Mouse (Mus musculus) myocyte (in vitro differentiated cells): ENCODE data around the gene Rsph3b. TPM values are rescaled to one million over a fixed set of nuclear protein-coding genes. Genes with fewer than 3 reads are reported as not detected.
A peak's percentile ranks its signal among the peaks of the same experiment; 100 is the strongest.

ENCODE experiments used
- H3K27me3 ChIP-seq: one replicate; pipeline ENCODE4 v1.6.1; 2011; ENCODE audit not compliant: control insufficient read depth, insufficient read depth, insufficient read length
- H3K36me3 ChIP-seq: one replicate; pipeline ENCODE4 v1.6.1; 2011; ENCODE audit not compliant: control insufficient read depth, insufficient read depth
- H3K4me2 ChIP-seq: one replicate; pipeline ENCODE4 v1.6.1; 2011; ENCODE audit warnings: low read depth, control low read depth
- H3K4me3 ChIP-seq: one replicate; pipeline ENCODE4 v1.5.1; 2011; ENCODE audit warnings: mild to moderate bottlenecking, control low read depth, moderate library complexity
- H3K79me2 ChIP-seq: one replicate; pipeline ENCODE4 v1.6.1; 2011; ENCODE audit not compliant: control insufficient read depth, insufficient read depth
- H3ac ChIP-seq: one replicate; pipeline ENCODE4 v1.6.1; 2011; ENCODE audit not compliant: control insufficient read depth, insufficient read length
- CEBPB ChIP-seq: IDR thresholded peaks from 2 replicates; pipeline ENCODE4 v1.6.1; 2011; ENCODE audit warnings: mild to moderate bottlenecking, moderate library complexity; ENCODE audit not compliant: poor library complexity, insufficient read depth, severe bottlenecking
- E2F4 ChIP-seq: IDR thresholded peaks from one replicate; pipeline ENCODE4 v1.6.1; 2011; ENCODE audit warnings: mild to moderate bottlenecking, control low read depth, moderate library complexity; ENCODE audit not compliant: insufficient read depth
- MAX ChIP-seq: IDR thresholded peaks from one replicate; pipeline ENCODE4 v1.6.1; 2011; ENCODE audit warnings: low read depth, mild to moderate bottlenecking, control low read depth
- MYOD1 ChIP-seq, 3 experiments: IDR thresholded peaks; one replicate each; pipeline ENCODE4 v1.6.1; 2011; ENCODE audit warnings: control low read depth in 2 of 3, low read depth in 2 of 3, mild to moderate bottlenecking in 2 of 3, moderate library complexity in 1 of 3; ENCODE audit not compliant: insufficient read length in 2 of 3, control insufficient read depth in 1 of 3
- MYOG ChIP-seq, 3 experiments: IDR thresholded peaks; one replicate each; pipeline ENCODE4 v1.6.1; 2011; ENCODE audit warnings: control low read depth in 2 of 3, low read depth in 2 of 3, mild to moderate bottlenecking in 2 of 3; ENCODE audit not compliant: insufficient read length in 2 of 3, control insufficient read depth in 1 of 3, insufficient read depth in 1 of 3
- POLR2A ChIP-seq: IDR thresholded peaks from one replicate; pipeline ENCODE4 v1.6.1; 2011; ENCODE audit warnings: low read depth, mild to moderate bottlenecking, control low read depth, moderate library complexity; ENCODE audit not compliant: insufficient read length
- POLR2AphosphoS2 ChIP-seq: IDR thresholded peaks from one replicate; pipeline ENCODE4 v1.6.1; 2011; ENCODE audit warnings: low read depth, control low read depth; ENCODE audit not compliant: insufficient read length
- REST ChIP-seq: IDR thresholded peaks from one replicate; pipeline ENCODE4 v1.6.1; 2011; ENCODE audit warnings: mild to moderate bottlenecking, control low read depth, moderate library complexity; ENCODE audit not compliant: insufficient read depth, insufficient read length
- SRF ChIP-seq: IDR thresholded peaks from one replicate; pipeline ENCODE4 v1.6.1; 2011; ENCODE audit warnings: low read depth; ENCODE audit not compliant: control insufficient read depth, insufficient read length
- TCF12 ChIP-seq: IDR thresholded peaks from one replicate; pipeline ENCODE4 v1.6.1; 2011; ENCODE audit warnings: mild to moderate bottlenecking, control low read depth; ENCODE audit not compliant: poor library complexity, insufficient read depth, severe bottlenecking
- TCF3 ChIP-seq: IDR thresholded peaks from one replicate; pipeline ENCODE4 v1.6.1; 2011; ENCODE audit warnings: low read depth, control low read depth; ENCODE audit not compliant: insufficient read length
- USF1 ChIP-seq: IDR thresholded peaks from one replicate; pipeline ENCODE4 v1.6.1; 2011; ENCODE audit warnings: low read depth, mild to moderate bottlenecking, control low read depth, moderate library complexity
- polyA plus RNA-seq: library from polyadenylated mRNA; unstranded; fragments of >200 nt; fragmentation: generic; extraction: Trizol; gene quantifications from one replicate; pipeline ENCODE4 v1.2.1, GENCODE M21; 2012; ENCODE audit warnings: missing spikeins

The Rsph3b gene
- polyA plus RNA-seq, 1 experiment = 19.8 TPM

DNA sequence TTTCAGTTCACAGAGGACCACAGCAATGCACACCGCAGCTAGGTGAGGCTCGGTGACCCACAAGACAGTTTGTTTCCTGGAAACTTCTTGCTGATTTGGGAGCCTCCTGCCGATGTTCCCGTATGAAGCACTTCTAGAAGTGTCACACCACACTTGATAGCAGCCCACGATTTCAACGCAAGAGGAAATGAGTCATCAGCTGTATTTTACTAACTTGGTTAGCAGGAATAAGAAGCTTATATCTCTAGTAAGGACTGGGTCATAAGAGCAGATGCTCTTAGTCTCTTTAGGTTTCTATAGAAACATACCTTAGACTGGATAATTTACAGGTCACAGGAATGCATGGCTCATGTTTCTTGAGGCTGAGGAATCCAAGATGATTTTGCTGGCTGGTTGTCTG is 67.2 kb downstream of the Rsph3b start:
- Histone ChIP-seq H3K79me2 (no peaks in the 10 kb centered on the region), H3K4me2 (peak overlapping the region; percentile 36), H3K4me3 (no peak overlapping the region), H3ac (no peak overlapping the region), H3K36me3 (no peaks in the 10 kb centered on the region), H3K27me3 (no peaks in the 10 kb centered on the region)
- no peak for TF ChIP-seq E2F4
- no peak for TF ChIP-seq MYOG (IDR thresholded peaks at IDR 0.05; ENCODE audit: control insufficient read depth in 1 of 3, insufficient read depth in 1 of 3, insufficient read length in 2 of 3, low read depth in 2 of 3)
- no peak for TF ChIP-seq REST
- no peak for TF ChIP-seq TCF3
- TF ChIP-seq MYOD1 (IDR thresholded peaks at IDR 0.05; ENCODE audit: control insufficient read depth in 1 of 3, insufficient read length in 2 of 3, low read depth in 2 of 3) = no peak
- TF ChIP-seq MAX = no peak
- no peak for TF ChIP-seq USF1
- TF ChIP-seq TCF12 = no peak
- no peak for TF ChIP-seq CEBPB
- TF ChIP-seq POLR2AphosphoS2 = no peak
- TF ChIP-seq SRF = no peak
- TF ChIP-seq POLR2A = no peak

DNA sequence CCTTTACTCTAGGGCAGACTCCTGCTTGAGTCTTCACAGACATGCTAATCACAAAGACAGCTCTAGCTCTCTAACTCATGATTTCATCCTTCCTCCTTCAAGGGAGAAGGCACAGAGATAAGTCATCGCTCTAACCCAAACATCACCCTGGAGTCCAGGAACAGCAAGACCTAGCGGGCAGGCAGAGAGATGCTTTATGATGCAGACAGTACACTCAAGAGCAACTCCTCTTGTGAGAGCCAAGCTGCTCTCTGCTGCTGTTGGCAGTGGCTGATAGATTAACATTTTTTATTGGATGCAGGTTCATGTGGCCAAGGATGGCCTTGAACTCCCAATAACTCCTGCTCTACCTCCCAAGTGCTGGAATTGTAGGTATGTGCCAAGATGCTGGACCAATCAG is 77.1 kb downstream of the Rsph3b start:
- Histone ChIP-seq H3K27me3 (no peaks in the 10 kb centered on the region), H3K36me3 (no peaks in the 10 kb centered on the region), H3ac (no peak overlapping the region), H3K79me2 (no peaks in the 10 kb centered on the region), H3K4me2 (no peak overlapping the region), H3K4me3 (no peak overlapping the region)
- TF ChIP-seq CEBPB (no peak), USF1 (no peak), TCF12 (no peak), MYOG (IDR thresholded peaks at IDR 0.05; ENCODE audit: control insufficient read depth in 1 of 3, insufficient read depth in 1 of 3, insufficient read length in 2 of 3, low read depth in 2 of 3) (no peak), SRF (no peak), POLR2A (no peak), E2F4 (no peak), MAX (no peak), REST (no peak), MYOD1 (IDR thresholded peaks at IDR 0.05; ENCODE audit: control insufficient read depth in 1 of 3, insufficient read length in 2 of 3, low read depth in 2 of 3) (no peak), TCF3 (no peak), POLR2AphosphoS2 (no peak)

DNA sequence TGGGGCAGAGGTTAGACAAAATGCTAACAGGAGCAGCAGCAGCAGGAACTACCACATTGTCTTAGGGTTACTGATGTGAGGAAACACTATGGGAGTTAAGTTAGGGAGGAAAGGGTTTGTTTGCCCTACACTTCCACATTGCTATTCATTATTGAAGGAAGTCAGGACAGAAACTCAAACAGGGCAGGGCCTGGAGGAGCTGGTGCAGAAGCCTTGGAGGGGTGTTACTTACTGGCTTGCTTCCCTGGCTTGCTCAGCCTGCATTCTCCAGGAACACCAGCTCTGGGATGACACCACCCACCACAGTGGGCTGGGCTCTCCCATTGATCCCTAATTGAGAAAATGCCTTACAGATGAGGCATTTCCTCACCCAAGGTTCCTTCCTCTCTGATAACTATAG is 79.7 kb downstream of the Rsph3b start:
- TF ChIP-seq USF1 = no peak
- TF ChIP-seq MYOG (IDR thresholded peaks at IDR 0.05; ENCODE audit: control insufficient read depth in 1 of 3, insufficient read depth in 1 of 3, insufficient read length in 2 of 3, low read depth in 2 of 3) = no peak
- no peak for TF ChIP-seq TCF12
- no peak for TF ChIP-seq REST
- no peak for TF ChIP-seq MAX
- no peak for TF ChIP-seq SRF
- TF ChIP-seq MYOD1 (IDR thresholded peaks at IDR 0.05; ENCODE audit: control insufficient read depth in 1 of 3, insufficient read length in 2 of 3, low read depth in 2 of 3) = no peak
- no peak for TF ChIP-seq TCF3
- TF ChIP-seq POLR2A = no peak
- no peaks in the 10 kb centered on the region for H3K27me3 ChIP-seq
- H3K4me2 ChIP-seq = no peak overlapping the region
- H3ac ChIP-seq = no peak overlapping the region
- H3K36me3 ChIP-seq = no peaks in the 10 kb centered on the region
- no peak overlapping the region for H3K4me3 ChIP-seq
- H3K79me2 ChIP-seq = no peaks in the 10 kb centered on the region

- H3K4me2 ChIP-seq = no peak overlapping the region
- H3K79me2 ChIP-seq = no peaks in the 10 kb centered on the region
- no peaks in the 10 kb centered on the region for H3K27me3 ChIP-seq
- H3K36me3 ChIP-seq = no peaks in the 10 kb centered on the region
- TF ChIP-seq USF1 (no peak), MAX (no peak), MYOG (IDR thresholded peaks at IDR 0.05; ENCODE audit: control insufficient read depth in 1 of 3, insufficient read depth in 1 of 3, insufficient read length in 2 of 3, low read depth in 2 of 3) (no peak), E2F4 (no peak), CEBPB (no peak), REST (no peak), TCF12 (no peak), SRF (no peak), POLR2AphosphoS2 (no peak), MYOD1 (IDR thresholded peaks at IDR 0.05; ENCODE audit: control insufficient read depth in 1 of 3, insufficient read length in 2 of 3, low read depth in 2 of 3) (no peak), TCF3 (no peak), POLR2A (no peak)
- no peak overlapping the region for H3K4me3 ChIP-seq
- no peak overlapping the region for H3ac ChIP-seq
These were observed 80.7 kb downstream of the Rsph3b start for GRCm38 (mm10) chr17:6867740-6868139.
